Mouse (Mus musculus) embryonic facial prominence, embryonic 10.5 days (tissue): ENCODE data around the gene Aff3. TPM values are rescaled to one million over a fixed set of nuclear protein-coding genes. Genes with fewer than 3 reads are reported as not detected.

ENCODE experiments used
- DNase-seq: peaks from one replicate; pipeline ENCODE4 v3.0.0-alpha.2; 2017; ENCODE audit warnings: low spot score
- H3K27ac ChIP-seq: fragments of 300-500 bp; sonication (generic); replicated peaks from 2 replicates; pipeline ENCODE4 v1.5.1; 2016; ENCODE audit warnings: mild to moderate bottlenecking
- H3K27me3 ChIP-seq: fragments of 300-500 bp; sonication (generic); replicated peaks from 2 replicates; pipeline ENCODE4 v1.6.1; 2016; ENCODE audit warnings: low read depth, mild to moderate bottlenecking; ENCODE audit not compliant: poor library complexity, severe bottlenecking
- H3K36me3 ChIP-seq: fragments of 300-500 bp; sonication (generic); replicated peaks from 2 replicates; pipeline ENCODE4 v1.6.1; 2016; ENCODE audit warnings: mild to moderate bottlenecking, moderate library complexity
- H3K4me1 ChIP-seq: fragments of 300-500 bp; sonication (generic); 2 replicates; pipeline ENCODE4 v1.6.1; 2016
- H3K4me3 ChIP-seq: fragments of 300-500 bp; sonication (generic); 2 replicates; pipeline ENCODE4 v1.5.1; 2016; ENCODE audit warnings: mild to moderate bottlenecking, moderate library complexity
- H3K9me3 ChIP-seq: fragments of 300-500 bp; sonication (generic); 2 replicates; pipeline ENCODE4 v1.6.1; 2016; ENCODE audit warnings: mild to moderate bottlenecking
- WGBS: fragments of 180-500 bp; shearing (Covaris S2); methylation state at CpG from one replicate; pipeline ENCODE4 v1.1.7; 2016; 5-methylcytosine and 5-hydroxymethylcytosine counted together
- polyA plus RNA-seq: library from polyadenylated mRNA; unstranded; fragments of >200 nt; fragmentation: Nextera tagmentation; extraction: Ambion mirVana; gene quantifications from 2 replicates; pipeline ENCODE4 v1.2.1, GENCODE M21; 2016

The Aff3 gene
- polyA plus RNA-seq, 1 experiment from 2014 or later = 8.7 TPM

DNA sequence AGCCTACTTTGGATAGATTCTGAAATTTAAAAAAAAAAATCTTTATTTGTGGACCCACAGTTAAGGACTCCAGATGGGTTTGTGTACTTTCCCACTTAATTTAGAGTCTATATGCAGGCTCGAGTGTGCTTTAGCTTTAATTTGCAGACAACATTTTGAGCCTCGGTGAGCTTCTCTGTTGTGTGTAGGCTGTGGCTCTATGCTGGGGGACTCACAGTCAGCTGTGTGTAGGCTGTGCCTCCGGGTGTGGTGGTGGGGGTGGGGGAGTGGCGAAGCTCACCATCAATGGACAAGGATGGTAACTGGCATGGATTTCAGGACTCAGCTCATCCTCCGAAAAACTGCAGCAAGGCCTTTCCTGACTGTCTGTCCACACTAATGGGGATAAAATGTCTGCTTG is 331.8 kb downstream of the Aff3 start:
- no peak for DNase-seq
- Histone ChIP-seq H3K4me1 (0 out of 2 replicates have a peak, but pooled peaks cover 6% of the 10 kb centered on the region), H3K9me3 (no peaks in the 10 kb centered on the region), H3K4me3 (no peak overlapping the region), H3K27ac (no peak overlapping the region), H3K27me3 (no peaks in the 10 kb centered on the region), H3K36me3 (0 out of 2 replicates have a peak, but pooled peaks cover 3% of the 10 kb centered on the region)
- WGBS = 88% methylated on average over 5 of the region's 5 CpGs

- no peak overlapping the region for H3K4me3 ChIP-seq
- H3K27me3 ChIP-seq = no peaks in the 10 kb centered on the region
- no peak for DNase-seq
- 56% methylated on average over 5 of the region's 5 CpGs for WGBS
- no peak overlapping the region for H3K27ac ChIP-seq
- peaks cover 3% of the 10 kb centered on the region; the same call in 1 of the 2 replicates for H3K4me1 ChIP-seq
- H3K9me3 ChIP-seq = no peaks in the 10 kb centered on the region
- 0 out of 2 replicates have a peak, but pooled peaks cover 5% of the 10 kb centered on the region for H3K36me3 ChIP-seq
Measured at GRCm38 (mm10) chr1:38324206-38324605, 340.5 kb downstream of the Aff3 start.

GRCm38 (mm10) chr1:38321861-38322260 is 342.9 kb downstream of the Aff3 start:
- DNase-seq = no peak
- WGBS = 93% methylated on average over 8 of the region's 8 CpGs
- no peak overlapping the region for H3K4me3 ChIP-seq
- peaks cover 3% of the 10 kb centered on the region; the same call in 1 of the 2 replicates for H3K4me1 ChIP-seq
- H3K27ac ChIP-seq = no peak overlapping the region
- H3K36me3 ChIP-seq = 0 out of 2 replicates have a peak, but pooled peaks cover 7% of the 10 kb centered on the region
- no peaks in the 10 kb centered on the region for H3K27me3 ChIP-seq
- H3K9me3 ChIP-seq = no peaks in the 10 kb centered on the region

GRCm38 (mm10) chr1:38320971-38321305 is 343.8 kb downstream of the Aff3 start:
- Histone ChIP-seq H3K27me3 (no peaks in the 10 kb centered on the region), H3K27ac (no peak overlapping the region), H3K9me3 (no peaks in the 10 kb centered on the region), H3K4me3 (no peak overlapping the region), H3K4me1 (peaks cover 3% of the 10 kb centered on the region; the same call in 1 of the 2 replicates), H3K36me3 (0 out of 2 replicates have a peak, but pooled peaks cover 8% of the 10 kb centered on the region)
- WGBS = 95% methylated on average over 2 of the region's 2 CpGs
- DNase-seq = no peak

DNA sequence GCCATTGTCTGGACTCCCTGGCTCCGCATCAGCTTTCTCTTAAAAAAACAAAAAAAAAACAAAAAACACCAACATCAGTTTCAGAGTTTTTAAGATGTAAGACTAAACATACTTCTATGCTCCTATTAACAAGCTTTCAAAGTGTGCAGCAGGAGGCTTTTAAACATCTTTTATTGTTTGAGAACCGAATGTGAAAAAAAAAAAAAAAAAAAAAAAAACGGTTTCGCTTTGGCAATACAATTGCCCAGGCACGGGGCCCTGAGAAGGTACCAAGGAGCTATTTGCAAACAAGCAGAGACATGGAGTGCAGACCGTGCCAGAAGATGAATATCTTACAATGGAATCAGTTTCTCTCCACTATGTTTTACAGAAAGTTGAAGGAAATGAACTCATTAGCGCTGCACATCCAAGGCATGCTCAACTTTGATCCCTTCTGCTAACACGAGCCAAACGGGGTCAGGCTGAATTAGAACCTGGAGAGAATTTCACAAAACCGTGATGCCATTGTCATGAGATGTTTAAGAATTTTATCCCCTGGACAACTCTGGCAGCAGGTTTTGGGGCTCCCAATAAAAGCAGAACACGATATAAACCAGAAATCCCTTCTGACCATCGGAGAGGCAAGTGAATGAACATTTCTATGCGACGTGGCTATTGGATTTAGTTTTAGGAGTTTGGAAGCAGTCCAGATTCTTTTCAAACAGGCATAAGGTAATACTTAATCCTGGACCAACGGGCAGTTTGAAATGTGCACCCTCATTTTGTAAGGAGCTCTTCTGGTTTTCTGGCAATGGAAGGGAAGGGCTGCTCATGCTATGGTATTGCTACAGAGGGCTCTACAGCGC is 344.4 kb downstream of the Aff3 start:
- H3K4me1 ChIP-seq = peaks cover 3% of the 10 kb centered on the region; the same call in 1 of the 2 replicates
- 0 out of 2 replicates have a peak, but pooled peaks cover 8% of the 10 kb centered on the region for H3K36me3 ChIP-seq
- no peak for DNase-seq
- H3K27me3 ChIP-seq = no peaks in the 10 kb centered on the region
- WGBS = 80% methylated on average over 16 of the region's 16 CpGs
- no peak overlapping the region for H3K27ac ChIP-seq
- H3K9me3 ChIP-seq = no peaks in the 10 kb centered on the region
- no peak overlapping the region for H3K4me3 ChIP-seq

GRCm38 (mm10) chr1:38318614-38319013 is 346.1 kb downstream of the Aff3 start:
- H3K4me3 ChIP-seq = no peak overlapping the region
- DNase-seq = no peak

DNA sequence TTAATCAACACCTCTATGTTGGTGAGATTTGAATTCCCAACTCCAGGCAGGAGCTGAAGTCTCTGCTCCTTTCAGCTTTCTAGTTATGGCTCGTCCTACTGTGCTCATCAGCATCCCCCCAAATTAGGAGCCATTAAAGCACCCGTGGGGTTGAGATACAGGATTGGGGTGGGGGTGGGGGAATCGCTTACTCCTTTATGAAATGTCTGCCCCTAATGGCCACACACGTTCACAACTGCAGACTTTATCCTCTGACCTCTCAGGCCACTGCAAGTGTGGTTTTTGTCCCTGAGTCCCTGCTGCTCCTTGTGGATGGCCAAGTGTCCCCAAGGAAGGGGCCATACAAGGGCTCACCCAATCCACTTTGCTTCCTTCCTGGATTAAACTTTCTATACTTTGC is 348.8 kb downstream of the Aff3 start:
- Histone ChIP-seq H3K4me3 (no peak overlapping the region), H3K27me3 (no peaks in the 10 kb centered on the region), H3K4me1 (no peaks in the 10 kb centered on the region), H3K9me3 (no peaks in the 10 kb centered on the region), H3K27ac (no peak overlapping the region), H3K36me3 (0 out of 2 replicates have a peak, but pooled peaks cover 8% of the 10 kb centered on the region)
- 88% methylated on average over 4 of the region's 4 CpGs for WGBS
- DNase-seq = no peak

More at GRCm38 (mm10) chr1:38318614-38319013, 346.1 kb downstream of the Aff3 start:
- 90% methylated on average over 2 of the region's 2 CpGs for WGBS
- H3K27ac ChIP-seq = no peak overlapping the region
- 0 out of 2 replicates have a peak, but pooled peaks cover under 1% of the 10 kb centered on the region for H3K4me1 ChIP-seq
- H3K9me3 ChIP-seq = no peaks in the 10 kb centered on the region
- 0 out of 2 replicates have a peak, but pooled peaks cover 8% of the 10 kb centered on the region for H3K36me3 ChIP-seq
- H3K27me3 ChIP-seq = no peaks in the 10 kb centered on the region

GRCm38 (mm10) chr1:38310496-38310895 is 354.3 kb downstream of the Aff3 start:
- Histone ChIP-seq H3K4me1 (no peaks in the 10 kb centered on the region; the same call in 1 of the 2 replicates), H3K27ac (no peak overlapping the region), H3K36me3 (no peaks in the 10 kb centered on the region), H3K27me3 (no peaks in the 10 kb centered on the region), H3K4me3 (no peak overlapping the region), H3K9me3 (no peaks in the 10 kb centered on the region)
- WGBS = 87% methylated on average over 8 of the region's 8 CpGs
- no peak for DNase-seq

DNA sequence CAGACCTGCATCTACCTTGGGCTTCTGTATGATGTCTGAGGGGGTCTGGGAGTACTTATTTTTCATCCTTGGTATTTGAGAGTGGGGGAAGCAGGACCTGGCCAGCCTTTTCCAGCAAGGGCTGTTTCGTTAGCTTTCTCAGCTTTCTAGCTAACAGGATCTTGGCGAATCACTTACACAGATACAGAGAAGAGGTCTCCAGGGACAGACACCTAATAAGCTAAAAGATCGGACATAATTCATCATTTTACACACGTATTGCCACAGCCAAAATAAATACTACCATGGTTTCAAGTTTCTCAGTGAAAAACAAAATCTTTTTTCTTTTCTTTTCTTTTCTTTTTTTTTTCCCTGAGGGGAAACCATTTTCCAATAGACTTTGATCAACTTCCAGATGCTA is 354.7 kb downstream of the Aff3 start:
- H3K27me3 ChIP-seq = no peaks in the 10 kb centered on the region
- 82% methylated on average over 4 of the region's 4 CpGs for WGBS

GRCm38 (mm10) chr1:38309341-38309740 is 355.4 kb downstream of the Aff3 start:
- 91% methylated on average over 8 of the region's 8 CpGs for WGBS
- H3K4me1 ChIP-seq = peaks cover 3% of the 10 kb centered on the region; the same call in 1 of the 2 replicates

More for the DNA sequence above, 354.7 kb downstream of the Aff3 start:
- no peak overlapping the region for H3K27ac ChIP-seq
- no peak for DNase-seq
- H3K36me3 ChIP-seq = no peaks in the 10 kb centered on the region
- no peak overlapping the region for H3K4me3 ChIP-seq
- no peaks in the 10 kb centered on the region for H3K9me3 ChIP-seq
- no peaks in the 10 kb centered on the region; the same call in 1 of the 2 replicates for H3K4me1 ChIP-seq

GRCm38 (mm10) chr1:38308705-38308996 is 356.1 kb downstream of the Aff3 start:
- H3K36me3 ChIP-seq = no peaks in the 10 kb centered on the region
- H3K27ac ChIP-seq = no peak overlapping the region
- DNase-seq = no peak
- 66% methylated on average over 3 of the region's 3 CpGs for WGBS
- H3K4me3 ChIP-seq = no peak overlapping the region
- no peaks in the 10 kb centered on the region for H3K27me3 ChIP-seq
- no peaks in the 10 kb centered on the region for H3K9me3 ChIP-seq
- H3K4me1 ChIP-seq = peaks cover 3% of the 10 kb centered on the region; the same call in 1 of the 2 replicates

More at GRCm38 (mm10) chr1:38309341-38309740, 355.4 kb downstream of the Aff3 start:
- no peaks in the 10 kb centered on the region for H3K27me3 ChIP-seq
- H3K9me3 ChIP-seq = no peaks in the 10 kb centered on the region
- no peak overlapping the region for H3K4me3 ChIP-seq
- DNase-seq = no peak
- H3K36me3 ChIP-seq = no peaks in the 10 kb centered on the region
- no peak overlapping the region for H3K27ac ChIP-seq

DNA sequence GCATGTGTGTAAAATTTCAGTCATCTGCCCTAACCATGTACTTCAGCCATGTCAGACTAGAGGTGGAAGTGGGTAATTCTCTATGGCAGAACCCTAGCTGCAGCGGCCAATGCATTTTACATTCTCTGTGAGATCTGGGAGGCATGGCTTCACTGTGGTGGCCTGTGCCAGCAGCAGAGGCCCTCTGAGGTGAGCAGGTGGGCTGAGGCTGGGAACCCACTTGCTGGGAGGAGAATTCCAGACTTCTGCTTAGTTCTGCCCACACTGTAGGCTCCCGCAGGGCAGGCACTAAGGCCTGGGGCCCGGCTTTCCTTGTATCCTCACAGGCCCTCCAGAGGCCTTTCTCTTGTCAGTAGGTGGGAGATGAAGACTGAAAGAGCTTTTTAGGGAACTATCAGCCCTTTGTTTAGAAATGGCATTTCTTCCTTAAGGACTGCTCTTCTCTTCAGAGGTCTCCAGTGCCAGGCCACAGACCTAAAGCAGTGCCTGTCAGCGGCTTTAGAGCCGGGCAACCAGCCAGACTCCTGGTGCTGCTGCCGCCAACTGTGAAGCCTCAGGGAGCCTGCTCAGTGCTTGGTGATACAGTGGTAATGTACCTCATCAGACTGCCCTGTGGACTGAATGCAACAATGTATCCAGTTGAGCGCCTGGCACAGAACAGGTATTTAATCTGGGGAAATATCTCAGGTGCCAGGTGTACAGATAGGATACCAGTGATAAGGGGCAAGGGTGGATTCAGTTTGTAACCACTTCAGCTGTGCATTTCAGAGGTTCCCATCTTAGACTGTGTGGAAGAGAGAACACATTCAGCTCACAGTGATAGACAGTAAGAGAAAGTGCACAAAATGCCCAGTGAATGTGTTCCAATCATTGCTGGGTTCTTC is 356.7 kb downstream of the Aff3 start:
- H3K4me1 ChIP-seq = peaks cover 3% of the 10 kb centered on the region; the same call in 1 of the 2 replicates
- H3K27me3 ChIP-seq = no peaks in the 10 kb centered on the region
- H3K9me3 ChIP-seq = no peaks in the 10 kb centered on the region
- no peaks in the 10 kb centered on the region for H3K36me3 ChIP-seq
- no peak for DNase-seq
- H3K4me3 ChIP-seq = no peak overlapping the region
- WGBS = 80% methylated on average over 7 of the region's 7 CpGs
- no peak overlapping the region for H3K27ac ChIP-seq
